Mouse (Mus musculus): ENCODE results near the gene Zfhx3. TPM values are rescaled to one million over a fixed set of nuclear protein-coding genes. Genes with fewer than 3 reads are reported as not detected.

The Zfhx3 gene
- total and polyA plus RNA-seq, 3 experiments = 0.23 to 2.5 TPM; not detected in 1

DNA sequence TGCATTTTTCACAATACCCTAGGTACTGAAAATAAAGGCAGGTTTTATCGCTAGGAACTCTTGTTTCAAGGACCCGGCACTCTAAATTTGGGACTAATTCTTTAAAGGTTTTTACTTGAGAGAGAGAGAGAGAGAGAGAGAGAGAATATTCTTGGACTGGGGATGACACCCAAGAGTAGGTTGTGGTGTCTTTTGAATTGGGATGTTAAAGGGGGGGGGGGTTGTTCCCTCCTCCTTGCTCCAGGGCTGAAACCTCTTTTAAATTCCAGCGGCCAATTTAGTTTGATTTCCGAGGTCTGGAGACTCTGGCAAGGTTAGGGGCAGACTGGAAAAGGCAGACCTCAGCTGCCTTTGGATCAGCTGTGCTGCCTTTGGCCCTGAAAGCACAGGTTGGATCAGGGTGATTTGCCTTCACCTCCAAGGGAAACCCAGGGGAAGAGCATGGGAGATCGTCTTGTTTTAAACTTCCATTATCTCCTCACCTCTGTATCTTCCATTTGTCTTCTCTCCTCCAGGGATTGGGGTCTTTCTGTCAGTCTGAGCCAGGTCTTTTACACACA lies 755.7 kb downstream of the Zfhx3 start:
- Histone ChIP-seq H3K4me3 (ENCODE audit: control insufficient read depth in 1 of 2, insufficient read depth in 1 of 2, low read depth in 2 of 2, low read length in 2 of 2) (no peak overlapping the region), H3K79me2 (ENCODE audit: control insufficient read depth, insufficient read depth, low read length, poor library complexity) (no peaks in the 10 kb centered on the region), H3K36me3 (ENCODE audit: control insufficient read depth in 1 of 2, insufficient read depth in 2 of 2, low read length in 2 of 2) (no peaks in the 10 kb centered on the region; a peak in 1 of 4 replicates), H3K9ac (ENCODE audit: control insufficient read depth, low read depth, low read length, poor library complexity, severe bottlenecking) (no peak overlapping the region), H3K27ac (ENCODE audit: control insufficient read depth, low read depth, low read length) (no peak overlapping the region), H3K4me1 (ENCODE audit: control insufficient read depth in 1 of 2, insufficient read depth in 2 of 2, low read length in 2 of 2) (no peaks in the 10 kb centered on the region), H3K9me3 (replicated peaks; ENCODE audit: insufficient read depth, low read length) (no peaks in the 10 kb centered on the region), H3K27me3 (ENCODE audit: control insufficient read depth in 1 of 2, insufficient read depth in 2 of 2, low read length in 2 of 2) (peaks cover 7 to 22% of the 10 kb centered on the region in 2 experiments)
- TF ChIP-seq NELFE (IDR thresholded peaks at IDR 0.05; ENCODE audit: low read depth, low read length) = no peak
- no peak for TF ChIP-seq ZC3H11A (IDR thresholded peaks at IDR 0.05; ENCODE audit: low read depth, low read length)
- TF ChIP-seq RCOR1 (IDR thresholded peaks at IDR 0.05; ENCODE audit: low read depth, low read length) = no peak
- no peak for TF ChIP-seq SMC3 (IDR thresholded peaks at IDR 0.05; ENCODE audit: low read depth, low read length)
- TF ChIP-seq ZNF384 (IDR thresholded peaks at IDR 0.05; ENCODE audit: low read depth, low read length) = no peak
- no peak for TF ChIP-seq BHLHE40 (IDR thresholded peaks at IDR 0.05; ENCODE audit: borderline replicate concordance, low read depth, low read length)
- no peak for TF ChIP-seq UBTF (IDR thresholded peaks at IDR 0.05; ENCODE audit: borderline replicate concordance, insufficient read depth, low read depth, low read length)
- no peak for TF ChIP-seq TAL1 (IDR thresholded peaks at IDR 0.05; ENCODE audit: low read length)
- TF ChIP-seq NRF1 (IDR thresholded peaks at IDR 0.05; ENCODE audit: insufficient read depth, low read depth, low read length, poor library complexity, severe bottlenecking) = no peak
- TF ChIP-seq MAZ (IDR thresholded peaks at IDR 0.05; ENCODE audit: low read depth, low read length) = no peak
- TF ChIP-seq GATA1 (IDR thresholded peaks at IDR 0.05; ENCODE audit: low read depth, low read length) = no peak
- no peak for TF ChIP-seq HCFC1 (IDR thresholded peaks at IDR 0.05; ENCODE audit: low read depth, low read length)
- no peak for TF ChIP-seq SIN3A (IDR thresholded peaks at IDR 0.05; ENCODE audit: low read length)
- TF ChIP-seq MXI1 (IDR thresholded peaks at IDR 0.05; ENCODE audit: low read depth, low read length) = no peak
- no peak for TF ChIP-seq MYB (IDR thresholded peaks at IDR 0.05; ENCODE audit: low read depth, low read length)
- no peak for TF ChIP-seq TBP (IDR thresholded peaks at IDR 0.05; ENCODE audit: low read depth, low read length)
- DNase-seq (ENCODE audit: low read depth, low spot score) = no peak

DNA sequence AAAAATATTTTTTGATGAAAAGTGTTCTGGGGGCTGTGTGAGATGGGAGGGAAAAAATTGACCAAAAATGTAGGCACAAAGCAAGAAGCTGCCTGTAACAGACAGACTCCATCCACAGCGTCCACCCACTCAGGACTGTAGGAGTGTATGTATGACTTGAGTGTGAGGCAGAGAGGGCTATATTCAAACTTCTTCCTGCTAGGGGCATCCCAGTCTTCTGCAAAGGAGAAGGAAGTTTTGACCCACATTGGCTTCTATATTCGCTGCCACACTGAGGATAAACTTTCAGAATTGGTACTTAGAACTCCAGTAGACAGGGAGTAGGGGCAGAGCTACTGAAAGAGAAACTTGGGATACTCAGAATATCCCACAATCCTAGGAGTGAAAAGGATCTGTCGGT lies 756.6 kb downstream of the Zfhx3 start:
- Histone ChIP-seq H3K79me2 (ENCODE audit: control insufficient read depth, insufficient read depth, low read length, poor library complexity) (peaks cover 2% of the 10 kb centered on the region; the same call in 1 of the 2 replicates), H3K27me3 (ENCODE audit: control insufficient read depth in 1 of 2, insufficient read depth in 2 of 2, low read length in 2 of 2) (peaks cover 10 to 22% of the 10 kb centered on the region in 2 experiments), H3K36me3 (ENCODE audit: control insufficient read depth in 1 of 2, insufficient read depth in 2 of 2, low read length in 2 of 2) (no peaks in the 10 kb centered on the region), H3K27ac (ENCODE audit: control insufficient read depth, low read depth, low read length) (no peak overlapping the region), H3K4me1 (ENCODE audit: control insufficient read depth in 1 of 2, insufficient read depth in 2 of 2, low read length in 2 of 2) (no peaks in the 10 kb centered on the region), H3K9ac (ENCODE audit: control insufficient read depth, low read depth, low read length, poor library complexity, severe bottlenecking) (no peak overlapping the region), H3K4me3 (ENCODE audit: control insufficient read depth in 1 of 2, insufficient read depth in 1 of 2, low read depth in 2 of 2, low read length in 2 of 2) (no peak overlapping the region), H3K9me3 (replicated peaks; ENCODE audit: insufficient read depth, low read length) (no peaks in the 10 kb centered on the region)
- DNase-seq (ENCODE audit: low read depth, low spot score) = no peak
- TF ChIP-seq SMC3 (IDR thresholded peaks at IDR 0.05; ENCODE audit: low read depth, low read length) (no peak), ELF1 (IDR thresholded peaks at IDR 0.05; ENCODE audit: low read depth, low read length) (no peak), SIN3A (IDR thresholded peaks at IDR 0.05; ENCODE audit: low read length) (no peak), NRF1 (IDR thresholded peaks at IDR 0.05; ENCODE audit: insufficient read depth, low read depth, low read length, poor library complexity, severe bottlenecking) (no peak), TAL1 (IDR thresholded peaks at IDR 0.05; ENCODE audit: low read length) (no peak), GATA1 (IDR thresholded peaks at IDR 0.05; ENCODE audit: low read depth, low read length) (no peak), ZNF384 (IDR thresholded peaks at IDR 0.05; ENCODE audit: low read depth, low read length) (no peak), CHD2 (IDR thresholded peaks at IDR 0.05; ENCODE audit: low read length) (no peak), USF2 (IDR thresholded peaks at IDR 0.05; ENCODE audit: borderline replicate concordance in 1 of 2, insufficient read depth in 1 of 2, low read depth in 1 of 2, low read length in 2 of 2) (no peak), MAX (IDR thresholded peaks at IDR 0.05; ENCODE audit: low read length) (no peak), HCFC1 (IDR thresholded peaks at IDR 0.05; ENCODE audit: low read depth, low read length) (no peak)

Data from MEL (cell line).